Mouse (Mus musculus): ENCODE measurements at regions not wholly inside any gene's neighbourhood (a gene's known extent, or its start where the extent isn't known, plus 50 kb on each side); places are given as distances from the start of the nearest gene placed in this dataset.

DNA sequence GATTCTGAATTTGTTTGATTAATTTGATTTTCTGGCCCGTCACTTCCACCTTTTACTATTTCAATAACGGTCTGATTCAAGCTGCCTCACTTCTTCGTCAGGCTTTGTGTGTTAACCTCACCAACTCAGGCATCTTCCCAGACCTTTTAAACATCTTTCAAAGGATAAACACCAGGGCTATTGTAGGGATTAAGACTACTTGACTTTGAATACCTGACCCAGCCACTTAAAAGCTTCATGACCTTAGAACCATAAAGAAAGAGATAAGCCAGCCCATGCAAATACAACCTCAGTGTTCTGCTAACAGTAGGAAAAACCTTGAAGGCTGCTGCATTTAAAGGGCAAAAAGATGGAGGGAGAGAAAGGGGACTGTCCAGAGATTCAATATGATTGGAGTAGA lies 386.9 kb upstream of the Castor2 start:
- DNase-seq (ENCODE audit: low spot score) = no peak

DNA sequence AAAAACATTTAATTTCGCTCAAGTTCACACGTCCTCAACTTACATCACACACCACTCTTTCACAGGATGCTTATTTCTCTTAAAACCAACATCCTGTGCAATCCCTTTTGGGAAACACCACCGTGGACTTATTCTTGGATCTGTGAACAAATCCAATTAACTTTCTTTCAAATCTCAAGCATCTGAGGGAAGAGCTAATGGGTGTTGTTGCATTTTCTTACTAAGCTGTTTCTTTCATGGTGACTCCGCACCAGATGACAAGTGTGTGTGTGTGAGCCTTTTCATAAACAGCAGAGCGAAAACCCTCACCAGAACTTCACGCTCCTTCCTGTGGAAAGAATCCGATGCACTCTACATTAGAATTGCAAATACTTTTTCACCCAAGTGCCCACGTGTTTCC lies 390.6 kb upstream of the Castor2 start:
- no peak for DNase-seq (ENCODE audit: low spot score)

- no peak for DNase-seq (ENCODE audit: low spot score)
Observed at GRCm38 (mm10) chr5:133686206-133686605, 413.3 kb upstream of the Castor2 start.

- no peak for DNase-seq (ENCODE audit: low spot score)
Observed at GRCm38 (mm10) chr5:133683021-133683420, 416.5 kb upstream of the Castor2 start.

GRCm38 (mm10) chr5:133676791-133677450 lies 422.6 kb upstream of the Castor2 start:
- no peak for DNase-seq (ENCODE audit: low spot score)

- no peak for DNase-seq (ENCODE audit: low spot score)
Observed at GRCm38 (mm10) chr5:133675636-133676035, 423.9 kb upstream of the Castor2 start.

DNA sequence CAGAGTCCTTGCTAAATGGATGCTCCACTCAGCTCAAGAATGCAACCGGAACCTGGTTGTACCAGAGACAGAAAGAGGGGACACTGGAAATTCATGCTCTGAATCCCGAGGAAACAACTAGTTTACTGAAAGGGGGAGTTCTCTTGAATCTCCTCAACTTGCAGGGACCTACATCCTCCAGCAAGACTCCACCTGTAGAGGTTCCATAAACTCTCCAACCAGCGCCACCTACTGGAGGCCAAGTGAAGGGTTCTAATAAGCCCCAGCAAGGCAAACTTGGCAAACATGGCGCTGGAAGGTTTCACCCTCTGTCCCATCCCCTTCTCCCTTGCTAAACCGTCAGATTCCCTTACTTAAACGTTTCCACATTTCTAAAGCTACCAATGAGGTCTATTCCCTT lies 433.0 kb upstream of the Castor2 start:
- DNase-seq (ENCODE audit: low spot score) = no peak

DNA sequence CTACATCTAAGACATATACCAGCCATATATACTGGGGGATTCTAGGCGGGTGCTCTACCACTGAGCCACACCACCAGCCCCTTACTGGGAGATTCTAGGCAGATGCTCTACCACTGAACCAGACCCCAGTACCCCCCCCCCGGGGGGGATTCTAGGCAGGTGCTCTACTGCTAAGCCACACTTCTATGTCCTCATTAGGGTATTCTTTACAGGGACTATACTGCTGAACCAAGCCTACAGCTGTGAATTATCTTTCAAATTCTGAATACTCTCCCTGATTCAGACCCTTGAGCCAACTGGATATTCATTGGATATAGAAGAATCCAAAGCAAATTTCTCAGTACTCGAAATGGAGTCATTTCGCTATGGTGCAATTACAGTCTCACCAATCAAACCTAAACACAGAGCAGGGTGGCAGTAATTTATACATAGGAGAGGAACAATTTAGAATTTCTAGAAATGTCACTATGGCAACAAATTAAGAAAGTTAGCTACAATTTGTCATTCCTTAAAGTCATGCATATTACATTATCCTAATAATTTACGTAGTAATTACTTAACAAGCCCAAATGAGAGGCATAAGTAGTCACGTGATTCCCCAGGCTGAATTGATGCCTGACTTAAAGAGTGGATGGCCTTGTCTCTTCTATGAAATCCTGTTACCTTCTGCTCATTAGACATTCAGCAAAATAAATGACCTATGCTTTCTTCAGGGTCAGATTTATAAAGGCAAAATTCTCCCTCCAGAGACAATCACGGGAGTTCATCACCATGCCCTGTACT lies 436.8 kb upstream of the Castor2 start:
- DNase-seq (ENCODE audit: low spot score) = no peak

GRCm38 (mm10) chr5:133660351-133660750 lies 439.2 kb upstream of the Castor2 start:
- DNase-seq (ENCODE audit: low spot score) = no peak

DNA sequence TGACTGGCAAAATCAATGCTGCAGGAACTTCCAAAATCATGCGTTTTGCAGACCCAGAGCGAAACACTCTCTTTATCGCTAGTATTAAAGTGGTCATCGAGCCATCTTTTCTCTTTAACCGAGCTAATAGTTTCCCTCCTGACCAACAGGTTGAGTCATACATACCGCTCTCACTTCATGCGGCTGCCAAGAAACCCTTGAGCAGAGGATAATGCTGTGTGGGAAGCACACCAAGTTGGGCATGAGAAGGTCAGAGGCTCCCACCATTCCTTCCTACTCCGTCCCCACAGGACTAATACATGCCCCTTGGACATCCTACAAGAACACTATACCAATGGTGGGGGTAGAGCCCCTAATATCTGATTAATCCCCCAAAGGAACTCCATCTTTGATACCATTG lies 442.7 kb upstream of the Castor2 start:
- no peak for DNase-seq (ENCODE audit: low spot score)

- no peak for DNase-seq (ENCODE audit: low spot score)
Observed at GRCm38 (mm10) chr5:133653431-133653830, 446.1 kb upstream of the Castor2 start.

GRCm38 (mm10) chr5:133650246-133650645 lies 449.3 kb upstream of the Castor2 start:
- DNase-seq (ENCODE audit: low spot score) = no peak

DNA sequence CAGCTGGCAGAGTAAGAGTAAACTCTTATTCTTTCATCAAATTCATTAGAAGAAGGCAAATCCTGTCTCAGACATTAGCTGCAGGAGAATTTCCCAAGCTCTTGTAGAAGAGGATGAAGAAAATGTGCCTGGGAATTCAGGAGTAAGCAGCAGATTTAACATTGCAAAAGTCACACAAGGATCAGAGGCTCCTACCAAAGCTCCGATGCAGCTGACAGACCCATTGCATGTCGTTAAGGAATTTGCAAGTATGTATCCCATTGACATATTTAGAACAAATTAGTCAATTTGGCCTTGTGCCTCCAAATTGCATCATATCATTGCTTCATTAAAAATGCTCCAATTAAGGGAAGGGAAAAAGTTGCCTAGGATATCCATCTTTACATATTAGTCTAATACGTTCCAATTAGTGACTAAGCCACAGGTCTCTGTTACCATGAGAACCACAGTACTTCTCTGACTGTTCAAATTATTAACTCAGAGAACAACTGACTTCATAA lies 453.8 kb upstream of the Castor2 start:
- DNase-seq (ENCODE audit: low spot score) = no peak

DNA sequence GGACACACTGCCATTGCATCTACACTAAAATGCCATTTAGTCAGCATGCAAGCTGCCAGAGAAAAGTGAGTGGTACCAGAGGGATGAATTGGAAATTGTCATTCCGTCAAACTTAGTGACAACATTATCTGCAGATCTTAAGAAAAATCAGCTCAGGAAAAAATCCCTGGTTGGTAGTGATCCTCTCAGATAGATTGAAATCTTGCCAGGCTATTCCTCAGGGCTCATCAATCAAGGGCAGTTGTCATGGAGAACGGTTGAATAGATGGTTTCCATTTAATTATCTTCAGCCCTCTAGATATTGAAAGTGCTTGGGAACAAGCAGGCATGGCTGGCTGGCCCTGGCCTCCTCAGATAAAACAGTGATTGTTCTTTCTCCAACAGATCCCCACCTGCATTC lies 456.2 kb upstream of the Castor2 start:
- DNase-seq (ENCODE audit: low spot score) = no peak

GRCm38 (mm10) chr5:133634481-133634880 lies 465.0 kb upstream of the Castor2 start:
- DNase-seq (ENCODE audit: low spot score) = no peak

DNA sequence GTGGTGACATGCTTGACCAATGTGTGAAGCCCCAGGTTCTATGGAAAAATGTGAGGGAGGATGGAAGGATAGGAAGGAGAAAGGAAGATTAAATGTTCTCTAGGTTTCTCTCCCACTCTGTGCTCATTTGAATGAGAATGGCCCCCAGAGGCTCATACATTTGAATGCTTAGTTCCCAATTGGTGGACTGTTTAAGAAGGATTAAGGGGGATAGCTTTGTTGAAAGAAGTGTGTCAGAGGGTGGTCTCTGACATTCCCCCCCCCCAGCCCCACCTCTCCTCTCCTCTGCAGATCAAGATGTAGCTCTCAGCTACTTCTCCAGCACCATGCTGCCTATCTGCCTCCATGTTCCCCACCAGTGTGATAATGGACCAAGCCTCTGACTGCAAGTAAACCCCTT lies 467.7 kb upstream of the Castor2 start:
- DNase-seq (ENCODE audit: low spot score) = no peak

GRCm38 (mm10) chr5:133619347-133619746 lies 480.2 kb upstream of the Castor2 start:
- no peak for DNase-seq (ENCODE audit: low spot score)

DNA sequence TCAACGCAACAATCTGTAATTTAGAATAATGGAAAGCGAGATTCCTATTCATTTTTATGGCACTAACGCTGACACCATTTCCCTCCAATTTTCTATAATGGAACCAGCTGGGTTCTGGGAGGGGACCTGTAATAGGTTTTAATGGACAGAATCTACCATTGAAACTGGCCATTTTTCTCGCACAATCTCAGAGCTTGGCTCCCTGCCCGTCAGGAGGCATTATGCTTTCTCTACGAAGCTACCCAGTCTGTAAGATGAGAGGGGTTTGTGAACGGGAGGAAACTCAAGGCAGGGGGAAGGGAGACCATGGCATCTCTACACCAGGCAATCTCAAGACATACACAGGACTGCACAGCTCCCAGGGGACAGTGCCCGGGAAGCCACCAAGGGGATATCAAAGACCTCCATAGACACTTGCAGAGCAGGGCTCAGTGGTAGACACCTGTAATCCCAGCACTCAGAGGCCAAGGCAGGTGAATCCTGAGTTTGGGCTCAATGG lies 498.2 kb upstream of the Castor2 start:
- DNase-seq (ENCODE audit: low spot score) = no peak

DNA sequence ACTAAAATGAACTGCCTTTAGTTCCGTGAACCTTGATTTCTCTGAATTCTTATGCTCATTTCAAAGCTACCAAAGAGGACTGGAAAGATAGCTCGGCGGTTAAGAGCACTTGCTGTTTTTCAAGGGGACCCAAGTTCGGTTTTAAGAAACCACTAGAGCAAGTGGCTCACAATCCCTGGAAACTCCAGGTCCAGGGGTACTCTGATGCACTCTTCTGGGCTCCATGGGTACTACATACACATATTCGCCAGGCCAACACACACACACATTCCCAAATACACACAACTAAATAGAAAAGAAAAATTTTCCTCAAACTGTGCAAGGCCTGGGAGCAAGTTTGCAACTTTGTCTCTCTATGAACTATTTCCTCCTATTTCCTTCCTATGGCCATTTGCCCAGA lies 498.9 kb upstream of the Castor2 start:
- DNase-seq (ENCODE audit: low spot score) = no peak

- DNase-seq (ENCODE audit: low spot score) = no peak
Observed at GRCm38 (mm10) chr5:133598105-133598504, 501.4 kb upstream of the Castor2 start.

DNA sequence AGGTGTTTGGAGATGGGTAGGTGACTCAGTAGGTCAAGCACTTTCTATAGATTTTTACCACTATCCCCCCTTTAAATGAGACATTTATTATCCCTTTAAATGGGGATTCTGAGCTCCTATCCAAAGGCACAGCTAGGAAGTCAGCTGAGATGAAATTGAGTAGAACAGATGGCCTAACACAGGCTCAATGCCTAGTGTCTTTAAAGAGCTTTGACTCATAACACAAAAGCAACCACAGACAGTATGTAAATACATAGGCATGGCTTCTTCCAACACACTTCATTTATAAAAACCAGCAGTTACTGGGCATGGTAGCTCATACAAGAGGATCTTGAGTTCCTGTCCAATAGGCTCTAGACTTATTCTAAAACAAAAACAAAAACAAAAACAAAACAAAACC lies 513.0 kb upstream of the Castor2 start:
- no peak for DNase-seq (ENCODE audit: low spot score)

DNA sequence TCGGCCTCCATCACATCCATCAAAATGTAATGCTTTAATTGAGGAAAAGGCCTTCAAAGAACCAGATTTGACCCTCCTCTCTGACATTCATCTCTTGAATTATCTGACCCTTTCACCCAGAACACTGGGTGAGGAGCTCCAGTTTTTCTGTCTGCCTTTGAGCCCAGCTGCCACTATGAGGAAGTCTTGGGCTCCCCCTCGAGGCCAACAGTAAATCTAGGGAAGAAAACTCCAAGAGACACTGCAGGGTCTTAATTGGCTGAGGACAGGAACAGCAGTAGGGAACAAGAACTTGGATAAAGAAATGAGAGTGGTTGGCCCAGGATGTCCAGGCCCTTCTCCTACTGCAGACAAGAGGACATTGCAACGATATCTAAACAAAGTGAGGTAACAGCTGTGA lies 514.3 kb upstream of the Castor2 start:
- peak; percentile 6 for DNase-seq (ENCODE audit: low spot score)

DNA sequence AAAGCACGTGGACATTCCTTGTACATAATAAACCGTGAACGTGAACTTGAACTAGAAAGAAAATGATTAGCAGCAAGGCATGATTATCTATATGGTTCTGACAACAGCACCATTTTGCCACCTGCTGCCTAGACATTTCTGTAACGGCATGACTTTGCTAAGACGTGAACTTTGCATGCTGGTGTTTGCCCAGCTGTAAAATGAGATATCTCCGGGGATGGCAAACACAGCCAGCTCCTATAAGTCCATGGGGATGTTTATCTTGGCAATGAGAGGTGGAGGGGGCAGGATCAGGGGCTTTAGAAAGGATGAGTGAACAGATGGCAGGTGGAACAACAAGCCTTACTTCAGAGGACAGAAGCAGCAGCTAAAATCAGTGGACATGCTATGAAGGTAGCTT lies 522.9 kb upstream of the Castor2 start:
- DNase-seq (ENCODE audit: low spot score) = no peak

All from heart, adult 8-10 months (tissue).